Mouse (Mus musculus) mature B cell (primary cell): Measurements from ENCODE around the gene Mgll.

ENCODE experiments used
- in situ Hi-C: fragments of 300-500 bp; cut with MboI; formaldehyde crosslinking; loops from 2 replicates; pipeline ENCODE4 v1.14.3; 2019

The Mgll gene

GRCm38 (mm10) chr6:88828206-88829009 is 104.2 kb downstream of the Mgll start:
- in situ Hi-C loops = loop anchor here (25.0 kb wide), 1 partner anchor 266 kb away; no protein-coding TSS in a partner anchor

DNA sequence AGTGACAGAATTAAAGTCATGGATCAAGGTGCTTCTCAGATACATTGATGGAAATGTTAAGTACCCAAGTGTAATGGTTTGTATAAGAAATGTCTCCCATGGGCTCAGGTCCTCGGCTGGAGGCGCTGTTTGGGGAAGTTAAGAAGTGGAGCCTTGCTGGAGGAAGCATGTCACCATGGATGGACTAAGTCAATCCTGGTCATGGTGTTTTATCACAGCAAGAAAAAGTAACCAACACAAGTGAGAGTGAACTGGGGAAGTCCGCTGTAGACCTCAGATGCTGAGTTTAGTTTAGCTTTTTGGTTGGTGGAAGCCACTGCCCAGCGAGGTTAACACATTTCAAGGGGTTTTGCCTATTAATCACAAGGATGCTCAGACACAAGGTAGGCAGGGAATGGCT is 105.4 kb downstream of the Mgll start:
- in situ Hi-C loops = loop anchor here (25.0 kb wide), 1 partner anchor 267 kb away; no protein-coding TSS in a partner anchor

- in situ Hi-C loops = loop anchor here (25.0 kb wide), 1 partner anchor 268 kb away; no protein-coding TSS in a partner anchor
Measured at GRCm38 (mm10) chr6:88830112-88830702, 106.0 kb downstream of the Mgll start.

DNA sequence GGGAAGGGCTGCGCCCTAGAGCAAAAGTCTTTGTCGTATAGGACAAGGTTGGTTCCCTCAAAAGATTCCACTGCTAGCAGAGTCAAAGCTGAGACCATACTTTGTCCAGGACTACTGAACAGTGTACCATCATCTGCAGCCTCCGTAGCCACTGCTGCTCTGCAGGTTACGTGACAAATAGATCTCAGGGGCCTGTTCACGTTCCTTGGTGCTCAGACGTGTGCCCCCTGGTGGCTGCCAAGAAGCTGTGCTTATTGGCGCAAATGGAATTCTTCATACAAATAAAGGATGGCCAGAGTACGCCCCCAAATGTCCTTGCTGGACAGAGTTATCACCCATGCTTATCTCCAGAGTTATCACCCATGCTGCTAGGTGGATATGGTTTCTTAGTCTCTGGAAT is 107.2 kb downstream of the Mgll start:
- in situ Hi-C loops = loop anchor here (25.0 kb wide), 1 partner anchor 269 kb away; no protein-coding TSS in a partner anchor

- in situ Hi-C loops = loop anchor here (25.0 kb wide), 1 partner anchor 270 kb away; no protein-coding TSS in a partner anchor
Measured at GRCm38 (mm10) chr6:88832663-88833062, 108.5 kb downstream of the Mgll start.

DNA sequence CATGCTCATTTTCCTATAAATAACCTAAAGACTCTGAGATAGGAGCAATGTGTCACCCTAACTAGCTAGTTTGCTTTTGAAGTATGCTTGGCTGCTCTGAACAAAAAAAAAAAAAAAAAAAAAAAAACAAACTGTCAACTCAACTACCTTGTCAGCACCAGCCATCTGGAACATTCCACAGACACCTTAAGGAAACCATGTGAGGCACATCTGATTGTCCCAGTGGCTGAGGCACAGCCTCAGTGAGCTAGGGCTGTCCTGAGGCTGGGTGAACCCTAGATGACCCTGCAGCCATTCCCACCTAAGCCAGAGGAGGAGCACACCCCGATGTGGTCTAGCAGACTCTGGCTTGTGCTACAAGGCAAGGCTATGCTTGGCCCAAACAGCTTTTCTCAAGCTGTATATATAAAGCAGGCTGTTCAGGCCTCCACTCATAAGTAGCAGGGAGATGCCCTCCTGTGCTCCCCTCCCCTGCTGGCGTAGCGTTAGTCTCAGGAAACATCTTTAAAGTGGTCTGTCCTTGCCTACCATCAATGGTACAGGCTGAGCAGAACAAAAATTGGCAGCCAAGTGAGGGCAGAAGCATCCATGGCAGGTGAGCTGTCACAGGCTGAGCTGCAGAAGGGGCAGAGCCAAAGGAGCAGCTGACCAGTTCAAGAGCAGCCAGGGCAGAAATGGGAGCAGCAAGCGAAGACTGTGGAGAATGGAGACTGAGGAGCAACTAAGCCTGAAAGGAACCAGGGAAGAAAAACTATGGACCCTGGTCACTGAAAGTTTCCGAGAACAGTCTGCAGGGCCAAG is 109.3 kb downstream of the Mgll start:
- in situ Hi-C loops = loop anchor here (25.0 kb wide), 1 partner anchor 271 kb away; no protein-coding TSS in a partner anchor

GRCm38 (mm10) chr6:88835047-88835446 is 110.8 kb downstream of the Mgll start:
- in situ Hi-C loops = loop anchor here (25.0 kb wide), 1 partner anchor 273 kb away; no protein-coding TSS in a partner anchor

- in situ Hi-C loops = loop anchor here (25.0 kb wide), 1 partner anchor 274 kb away; no protein-coding TSS in a partner anchor
Measured at GRCm38 (mm10) chr6:88836178-88836819, 112.1 kb downstream of the Mgll start.

- in situ Hi-C loops = loop anchor here (25.0 kb wide), 1 partner anchor 276 kb away; no protein-coding TSS in a partner anchor
Measured at GRCm38 (mm10) chr6:88837999-88838398, 113.8 kb downstream of the Mgll start.

DNA sequence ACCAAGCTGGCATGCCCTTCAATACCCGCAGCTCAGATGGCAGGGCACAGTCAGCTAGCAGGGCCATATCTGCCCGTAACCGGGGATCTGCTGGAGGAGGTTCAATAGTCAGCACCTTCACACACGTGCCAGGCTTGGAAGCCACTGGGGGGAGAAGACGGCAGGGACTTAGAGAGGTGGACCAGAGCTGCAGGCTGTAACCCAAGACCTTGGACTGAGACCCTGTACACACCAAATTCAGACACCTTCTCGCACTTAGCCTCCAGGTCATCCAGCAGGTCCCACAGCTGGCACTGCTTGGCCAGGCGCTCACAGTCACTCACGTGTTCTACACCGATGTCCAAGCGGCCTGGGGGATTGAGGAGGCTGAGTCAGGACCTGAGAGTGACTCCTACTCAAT is 114.4 kb downstream of the Mgll start:
- in situ Hi-C loops = loop anchor here (25.0 kb wide), 1 partner anchor 276 kb away; no protein-coding TSS in a partner anchor

DNA sequence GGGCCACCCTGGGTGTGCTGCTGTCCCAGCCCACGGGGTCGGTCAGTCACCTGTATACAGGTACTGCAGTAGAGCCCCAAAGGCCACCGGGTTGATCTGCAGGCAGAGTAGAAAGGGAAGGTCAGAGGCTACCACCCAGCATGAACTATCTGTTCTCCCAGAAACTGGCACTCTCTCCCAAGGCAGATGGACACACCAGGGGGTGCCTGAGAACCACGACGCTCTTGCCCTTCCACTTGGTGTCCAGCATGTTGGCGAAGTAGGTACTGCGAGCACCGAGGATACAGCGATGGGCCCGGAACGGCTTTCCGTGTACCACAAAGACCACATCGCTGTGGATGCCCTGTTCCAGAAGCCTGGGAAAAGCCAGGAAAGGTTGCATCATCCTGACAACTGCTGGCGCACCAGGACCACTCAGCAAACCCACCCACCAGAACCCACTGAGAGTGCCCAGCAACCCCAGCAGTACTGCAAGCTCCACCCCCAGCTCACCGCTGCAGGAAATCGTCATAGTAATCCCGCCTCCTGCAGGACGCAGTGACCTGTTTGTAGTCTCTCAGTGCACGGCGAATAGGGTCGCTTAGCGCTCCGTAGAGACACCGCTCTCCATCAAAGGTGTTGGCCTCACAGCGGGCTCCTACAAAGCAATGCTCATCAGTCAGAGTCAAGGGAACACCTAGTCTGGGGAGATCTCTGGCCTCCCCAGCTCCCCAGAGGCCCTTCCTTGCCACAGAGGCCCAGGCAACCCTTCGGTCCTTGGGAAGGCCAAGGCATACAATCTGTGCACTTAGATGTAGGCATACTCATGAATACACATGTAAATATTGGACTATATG is 115.1 kb downstream of the Mgll start:
- in situ Hi-C loops = loop anchor here (25.0 kb wide), 1 partner anchor 277 kb away; no protein-coding TSS in a partner anchor

GRCm38 (mm10) chr6:88840211-88840610 is 116.0 kb downstream of the Mgll start:
- in situ Hi-C loops = loop anchor here (25.0 kb wide), 1 partner anchor 278 kb away; no protein-coding TSS in a partner anchor

DNA sequence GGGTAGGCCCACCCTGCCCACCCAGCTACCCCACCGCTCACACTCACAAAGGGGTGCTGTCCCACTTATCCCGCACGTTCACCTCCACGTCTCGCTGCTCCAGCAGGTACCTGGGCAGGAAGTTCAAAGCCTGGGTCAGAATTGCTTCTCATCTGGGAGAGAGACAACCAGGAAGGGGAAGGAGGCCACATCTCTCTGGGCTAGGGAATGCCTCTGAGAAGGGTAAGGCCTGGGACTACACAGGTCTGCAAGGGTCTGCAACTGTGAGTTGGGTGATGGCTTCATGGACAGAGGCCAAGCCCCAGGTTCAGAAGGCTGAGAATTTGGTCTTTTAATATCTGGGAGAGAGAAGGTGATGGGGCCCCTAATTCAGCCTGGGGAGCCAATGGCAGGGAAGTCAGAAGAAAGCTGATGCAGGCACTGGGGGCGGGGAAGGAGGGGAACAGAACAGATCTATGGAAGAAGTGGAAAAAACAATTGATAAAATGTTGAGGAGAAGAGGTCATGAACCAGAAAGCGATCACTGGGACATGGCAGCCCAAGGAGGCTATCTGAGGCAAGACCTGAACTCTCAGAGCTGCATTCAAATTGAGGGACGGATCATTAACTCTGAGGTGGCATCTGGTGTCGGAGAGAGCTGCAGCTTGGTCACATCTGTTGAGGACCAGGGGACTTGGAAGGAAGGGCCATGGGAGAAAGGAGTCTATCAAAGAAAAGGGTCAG is 116.7 kb downstream of the Mgll start:
- in situ Hi-C loops = loop anchor here (25.0 kb wide), 1 partner anchor 279 kb away; no protein-coding TSS in a partner anchor

DNA sequence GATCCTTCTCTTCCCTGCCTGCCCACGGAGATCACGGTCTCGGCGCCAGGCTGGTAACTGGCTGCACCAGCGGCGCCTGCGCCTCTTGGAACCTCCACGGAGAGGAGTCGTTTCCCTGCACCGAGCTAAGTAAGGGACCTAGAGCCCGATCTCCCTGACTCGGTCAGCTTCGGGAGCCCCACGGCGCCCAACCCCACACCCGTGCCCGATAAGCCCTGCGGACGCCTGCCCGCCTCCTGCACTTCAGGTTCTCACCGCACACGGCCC is 117.2 kb downstream of the Mgll start:
- in situ Hi-C loops = loop anchor here (25.0 kb wide), 1 partner anchor 279 kb away; no protein-coding TSS in a partner anchor

DNA sequence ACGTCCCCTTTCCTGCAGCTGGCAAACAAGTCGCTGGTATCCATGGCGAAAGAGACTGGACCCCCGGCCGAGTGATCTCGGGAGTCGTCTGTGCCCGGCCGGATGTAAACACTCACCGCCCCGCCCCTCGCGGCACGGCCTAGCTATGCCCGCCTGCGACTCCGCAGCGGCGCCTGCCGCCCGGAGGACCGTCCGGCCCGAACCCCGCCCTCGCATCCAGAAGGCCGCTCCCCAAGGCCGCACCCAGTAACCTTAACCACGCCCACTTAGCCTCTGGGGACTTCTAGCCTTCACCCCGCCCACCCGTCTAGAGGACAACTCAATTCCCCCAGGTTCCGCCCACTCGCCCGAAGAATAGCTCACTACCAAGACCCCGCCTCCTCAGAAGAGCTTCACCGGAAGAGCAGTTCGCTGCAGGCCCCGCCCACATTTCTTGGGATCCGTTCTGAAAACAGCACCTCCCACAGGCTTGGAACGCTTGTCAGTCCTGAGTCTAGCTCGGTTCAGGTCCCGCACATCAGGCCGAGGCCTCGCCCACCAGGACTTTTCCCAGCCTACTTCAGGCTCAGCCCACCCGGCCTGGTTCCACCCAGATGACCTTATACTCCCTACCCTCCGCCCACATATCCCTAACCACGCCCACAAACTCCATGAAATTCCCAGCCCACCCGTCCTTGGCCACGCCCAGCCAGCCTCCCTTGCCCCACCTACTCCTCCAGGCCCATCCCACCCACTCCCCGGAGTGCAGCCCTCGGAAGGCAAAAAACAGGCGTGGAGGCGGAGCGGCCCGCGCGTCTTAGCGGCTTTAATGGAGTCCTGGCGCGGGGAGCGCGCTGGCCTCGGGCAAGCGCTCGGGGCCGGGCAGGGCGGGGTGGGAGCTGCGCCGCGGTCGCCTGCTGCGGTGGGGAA is 117.8 kb downstream of the Mgll start, which contains the start of gene Abtb1:
TSS of gene Abtb1 (minus strand) at position 204 of the 909 bp plus-strand sequence.
- in situ Hi-C loops = loop anchor here (25.0 kb wide), 1 partner anchor 280 kb away; no protein-coding TSS in a partner anchor

GRCm38 (mm10) chr6:88842731-88843151 is 118.5 kb downstream of the Mgll start:
- in situ Hi-C loops = loop anchor here (25.0 kb wide), 1 partner anchor 280 kb away; no protein-coding TSS in a partner anchor

DNA sequence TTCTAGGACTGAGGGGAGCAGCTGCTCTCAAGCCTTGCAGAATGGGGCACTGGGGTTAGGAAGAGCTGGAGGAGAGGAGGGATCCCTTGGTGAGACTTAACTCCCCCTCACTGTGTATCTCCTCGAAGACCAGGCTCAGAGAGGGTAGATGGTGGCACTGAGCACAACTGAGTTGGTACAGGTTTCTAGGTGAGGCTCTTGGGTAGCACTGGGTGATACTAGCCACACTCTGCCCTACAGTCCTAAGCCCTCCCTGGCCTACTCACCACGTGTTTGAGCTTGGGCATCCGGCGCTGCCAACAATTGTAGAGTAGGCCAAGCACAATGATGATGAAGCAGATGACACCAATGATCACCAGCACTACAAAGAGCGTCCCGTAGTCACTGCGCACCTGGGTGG is 119.0 kb downstream of the Mgll start:
- in situ Hi-C loops = loop anchor here (25.0 kb wide), 1 partner anchor 281 kb away; no protein-coding TSS in a partner anchor
